In genomic region chr8:105636963-105637510, GRCm38 (mm10) we compare ENCODE assay signal across 8 mouse cellular contexts. TPM values are rescaled to one million over a fixed set of nuclear protein-coding genes. Genes with fewer than 3 reads are reported as not detected.
DNase-seq lines count a peak whose midpoint lies in the region; ATAC-seq lines count a peak whose summit lies in the region.

Gene Agrp (minus strand): TSS chr8:105637393.

- peak within 1 kb of the TSS; percentile 100 for H3K27ac ChIP-seq in hindbrain, embryonic 15.5 days (replicated peaks)
- H3K27ac ChIP-seq in liver, embryonic 12.5 days, result peak within 1 kb of the TSS; percentile 100

- H3K4me3 ChIP-seq in hindbrain, embryonic 15.5 days, result peak within 1 kb of the TSS; percentile 97
- peak within 1 kb of the TSS; percentile 93 for H3K4me3 ChIP-seq in liver, embryonic 12.5 days

- DNase-seq in left cerebral cortex, postnatal 25 days (ENCODE audit: low spot score in 2 of 2), result peak; percentile 54 to 56
- DNase-seq in left cerebral cortex, adult 9 months (ENCODE audit: low spot score in 2 of 2), result no peak
- peak; percentile 54 for DNase-seq in adrenal gland, postnatal 25 days
- DNase-seq in naive thymus-derived CD4-positive, alpha-beta T cell, adult 2 months (ENCODE audit: low read depth), result peak; percentile 78
- peak; percentile 80 for DNase-seq in thymus, postnatal 14 days

- no peaks in the 10 kb centered on the region for H3K27me3 ChIP-seq in hindbrain, embryonic 15.5 days
- no peaks in the 10 kb centered on the region for H3K27me3 ChIP-seq in liver, embryonic 12.5 days (replicated peaks)

- under 1% methylated on average over 53 of the region's 63 CpGs for WGBS in hindbrain, embryonic 15.5 days
- under 1% methylated on average over 61 of the region's 63 CpGs for WGBS in liver, embryonic 12.5 days (ENCODE audit: insufficient replicate concordance)

- no peaks in the 10 kb centered on the region for H3K9me3 ChIP-seq in hindbrain, embryonic 15.5 days
- no peaks in the 10 kb centered on the region for H3K9me3 ChIP-seq in liver, embryonic 12.5 days (replicated peaks)

- peaks cover 43% of the 10 kb centered on the region for H3K4me1 ChIP-seq in hindbrain, embryonic 15.5 days (replicated peaks)
- peaks cover 49% of the 10 kb centered on the region for H3K4me1 ChIP-seq in liver, embryonic 12.5 days

- ATAC-seq in erythroblast, adult 5-6 weeks (replicated peaks; ENCODE audit: low FRiP score, poor library complexity, severe bottlenecking), result peak; percentile 29
- peak; percentile 38 for ATAC-seq in hindbrain, embryonic 15.5 days (ENCODE audit: low FRiP score, low read depth)
- ATAC-seq in liver, embryonic 12.5 days, result peak; percentile 44

- peak within 1 kb of the TSS; percentile 87 for H3K4me2 ChIP-seq in hindbrain, embryonic 15.5 days
- peak within 1 kb of the TSS; percentile 86 for H3K4me2 ChIP-seq in liver, embryonic 12.5 days

- intact Hi-C loops in left cerebral cortex, postnatal 25 days (cut with DNase I), result loop anchor here (1.0 to 5.0 kb wide), 4 partner anchors 13 to 71 kb away; partner anchors contain the start of genes Acd, Atp6v0d1 and Pard6a

- H3K9ac ChIP-seq in hindbrain, embryonic 15.5 days, result peak within 1 kb of the TSS; percentile 99
- H3K9ac ChIP-seq in liver, embryonic 12.5 days, result peak within 1 kb of the TSS; percentile 99

- no peaks in the 10 kb centered on the region for H3K36me3 ChIP-seq in hindbrain, embryonic 15.5 days
- H3K36me3 ChIP-seq in liver, embryonic 12.5 days, result peaks cover 11% of the 10 kb centered on the region

RNA-seq across cellular contexts. Expression of gene Agrp, which starts in this region (rescaled TPM):
- total RNA-seq in left cerebral cortex, postnatal 25 days (2021), result not detected
- 1.2 TPM in 1 of 2 replicates, not detected in the other for total RNA-seq in adrenal gland, postnatal 25 days (2021)
- not detected in 2 replicates for total RNA-seq in erythroblast, adult 5-6 weeks (2015; ENCODE audit: low replicate concordance)
- not detected in 2 replicates for total RNA-seq in erythroblast, adult 5-6 weeks (2017; ENCODE audit: low replicate concordance)
- 0.56 and 0.80 TPM in 2 replicates for polyA plus RNA-seq in hindbrain, embryonic 15.5 days (2015; fragmentation: Nextera tagmentation; extraction: Ambion mirVana)
- 0.22 TPM in 1 of 2 replicates, not detected in the other for polyA plus RNA-seq in liver, embryonic 12.5 days (2016; fragmentation: Nextera tagmentation; extraction: Ambion mirVana)

Comparison
In these comparisons a context has a peak if more than half of its experiments do, and no peak if none do; other contexts are left out.
1. Peak in DNase-seq in left cerebral cortex, postnatal 25 days; RNA of the gene not detected or under 1 TPM.
2. Peak in ATAC-seq in erythroblast, adult 5-6 weeks; RNA of the gene not detected or under 1 TPM.
3. Peak in ATAC-seq, H3K4me3 ChIP-seq, H3K27ac ChIP-seq, H3K9ac ChIP-seq and H3K4me2 ChIP-seq in hindbrain, embryonic 15.5 days; RNA of the gene not detected or under 1 TPM.
4. Peak in ATAC-seq, H3K4me3 ChIP-seq, H3K27ac ChIP-seq, H3K9ac ChIP-seq and H3K4me2 ChIP-seq in liver, embryonic 12.5 days; RNA of the gene not detected or under 1 TPM.
5. DNase-seq: peak in adrenal gland, postnatal 25 days (single experiment), naive thymus-derived CD4-positive, alpha-beta T cell, adult 2 months (single experiment) and thymus, postnatal 14 days (single experiment); none in left cerebral cortex, adult 9 months (0 of 2).
6. Peak in every context shown above with its lines, with median percentiles within 50 percentile points of each other: ATAC-seq.